ENCODE assay signal across 8 mouse cellular contexts in genomic region chr12:77780885-77781698, GRCm38 (mm10).
DNase-seq lines count a peak whose midpoint lies in the region; ATAC-seq lines count a peak whose summit lies in the region.

No protein-coding gene starts in this region.

- H3K27ac ChIP-seq in hindbrain, embryonic 14.5 days: peak overlapping the region; percentile 71; the same call in 1 of the 2 replicates

- ATAC-seq in hindbrain, embryonic 14.5 days (ENCODE audit: low FRiP score): peak; percentile 72

- peak; percentile 88 for DNase-seq in MN1 (ENCODE audit: low spot score)
- DNase-seq in cerebellum, adult 9-11 months: peak; percentile 87
- DNase-seq in frontal cortex, postnatal 25 days (ENCODE audit: low spot score in 2 of 2): peak; percentile 88 to 89
- peak; percentile 89 for DNase-seq in hindbrain, embryonic 14.5 days (ENCODE audit: low spot score)
- peak; percentile 81 to 82 for DNase-seq in layer of hippocampus, postnatal 36 days
- peak; percentile 74 for DNase-seq in lung, postnatal 25 days (ENCODE audit: low spot score)
- DNase-seq in retina, postnatal 1 day: peak; percentile 78
- peak; percentile 76 to 89 for DNase-seq in urinary bladder, adult 18-20 months (ENCODE audit: low spot score in 2 of 2)

- H3K4me3 ChIP-seq in hindbrain, embryonic 14.5 days (replicated peaks; ENCODE audit: low read length): 0 out of 2 replicates have a peak overlapping the region, but pooled peaks have one; percentile 7

- H3K4me2 ChIP-seq in hindbrain, embryonic 14.5 days (replicated peaks): peak overlapping the region; percentile 37

- no peaks in the 10 kb centered on the region for H3K27me3 ChIP-seq in hindbrain, embryonic 14.5 days (ENCODE audit: control insufficient read depth, insufficient read depth, low read length)

- WGBS in hindbrain, embryonic 14.5 days: 37% methylated on average over 20 of the region's 20 CpGs

- no peak overlapping the region for H3K9ac ChIP-seq in hindbrain, embryonic 14.5 days

- no peaks in the 10 kb centered on the region for H3K36me3 ChIP-seq in hindbrain, embryonic 14.5 days (replicated peaks; ENCODE audit: control insufficient read depth, insufficient read depth)

- H3K4me1 ChIP-seq in hindbrain, embryonic 14.5 days (replicated peaks; ENCODE audit: control insufficient read depth, insufficient read depth, low read length): peaks cover 30% of the 10 kb centered on the region

- no peaks in the 10 kb centered on the region for H3K9me3 ChIP-seq in hindbrain, embryonic 14.5 days (ENCODE audit: control insufficient read depth, low read length)

Comparison
In these comparisons a context has a peak if more than half of its experiments do, and no peak if none do; other contexts are left out.
1. Peak in every context shown above with its lines: DNase-seq, ATAC-seq, H3K4me3 ChIP-seq and H3K27ac ChIP-seq.